Mouse (Mus musculus): ENCODE measurements around the gene Crip1. TPM values are rescaled to one million over a fixed set of nuclear protein-coding genes. Genes with fewer than 3 reads are reported as not detected.

Crip1 gene
- polyA plus RNA-seq, 1 experiment from 2014 or later, result 1,992 TPM

GRCm38 (mm10) chr12:113154747-113155075 lies 8.6 kb downstream of the Crip1 start:
- peak overlapping the region; percentile 88 for H3K27ac ChIP-seq (ENCODE audit: low read depth, low read length)
- H3K27me3 ChIP-seq (replicated peaks; ENCODE audit: control insufficient read depth, insufficient read depth, low read length), result no peaks in the 10 kb centered on the region
- 60% methylated on average over 6 of the region's 6 CpGs for WGBS
- no peak overlapping the region for H3K9ac ChIP-seq (ENCODE audit: low read depth, low read length)
- peak overlapping the region; percentile 88 for H3K4me2 ChIP-seq (replicated peaks; ENCODE audit: low read depth)
- no peak for ATAC-seq
- TF ChIP-seq CTCF (IDR thresholded peaks at IDR 0.05; ENCODE audit: low read depth), result no peak
- H3K4me3 ChIP-seq (ENCODE audit: low read depth, low read length), result no peak overlapping the region
- no peaks in the 10 kb centered on the region for H3K36me3 ChIP-seq (ENCODE audit: control insufficient read depth, insufficient read depth)
- H3K4me1 ChIP-seq (replicated peaks; ENCODE audit: control insufficient read depth, insufficient read depth, low read length), result peaks cover 7% of the 10 kb centered on the region
- H3K9me3 ChIP-seq (ENCODE audit: control insufficient read depth), result no peaks in the 10 kb centered on the region

DNA sequence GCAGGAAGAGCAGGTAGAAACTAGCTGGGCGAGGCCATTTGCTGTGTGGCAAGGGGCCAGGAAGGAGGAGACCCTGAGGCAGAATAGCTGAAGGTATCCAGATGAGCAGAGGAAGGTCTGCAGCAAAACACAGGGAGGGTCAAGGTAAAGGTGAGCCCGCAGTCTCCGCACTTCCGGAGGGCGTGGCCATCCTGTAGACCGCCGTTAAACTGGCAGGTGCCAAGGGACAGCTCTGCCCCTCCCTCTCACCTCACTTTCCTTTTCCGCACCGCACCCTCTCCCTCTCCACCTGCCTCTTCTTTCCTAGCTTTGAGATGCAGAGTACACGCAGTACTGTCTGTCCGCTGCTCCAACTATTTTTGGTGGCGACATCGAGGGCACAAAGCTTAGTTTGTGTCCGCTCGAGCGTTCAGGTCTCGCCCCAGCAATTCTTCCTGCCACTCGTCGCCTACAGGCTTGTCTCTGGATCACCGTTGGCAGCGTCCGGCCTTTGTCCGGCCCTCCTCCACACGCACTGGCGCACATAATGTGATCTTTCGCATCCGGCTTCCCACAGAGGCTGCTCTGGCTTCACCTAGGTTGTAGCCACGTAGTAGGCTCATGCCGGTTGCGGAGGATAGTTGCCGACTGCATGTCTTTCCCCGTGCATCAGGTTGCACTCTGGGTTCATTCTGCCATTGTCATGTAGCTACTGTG lies 9.1 kb downstream of the Crip1 start:
- Histone ChIP-seq H3K9me3 (ENCODE audit: control insufficient read depth) (no peaks in the 10 kb centered on the region), H3K4me2 (replicated peaks; ENCODE audit: low read depth) (peak overlapping the region; percentile 88), H3K4me1 (replicated peaks; ENCODE audit: control insufficient read depth, insufficient read depth, low read length) (peaks cover 7% of the 10 kb centered on the region), H3K36me3 (ENCODE audit: control insufficient read depth, insufficient read depth) (no peaks in the 10 kb centered on the region), H3K27me3 (replicated peaks; ENCODE audit: control insufficient read depth, insufficient read depth, low read length) (no peaks in the 10 kb centered on the region), H3K4me3 (ENCODE audit: low read depth, low read length) (peak overlapping the region; percentile 40), H3K27ac (ENCODE audit: low read depth, low read length) (peak overlapping the region; percentile 88), H3K9ac (ENCODE audit: low read depth, low read length) (peak overlapping the region; percentile 54)
- 4% methylated on average over 32 of the region's 32 CpGs for WGBS
- no peak for TF ChIP-seq CTCF (IDR thresholded peaks at IDR 0.05; ENCODE audit: low read depth)
- peak; percentile 3; the same call in 1 of the 2 replicates for ATAC-seq

- H3K9ac ChIP-seq (ENCODE audit: low read depth, low read length), result peak within 1 kb of the TSS; percentile 54
- peak; percentile 98 for ATAC-seq
- no peaks in the 10 kb centered on the region for H3K9me3 ChIP-seq (ENCODE audit: control insufficient read depth)
- H3K4me3 ChIP-seq (ENCODE audit: low read depth, low read length), result peak within 1 kb of the TSS; percentile 64
- peak within 1 kb of the TSS; percentile 88 for H3K4me2 ChIP-seq (replicated peaks; ENCODE audit: low read depth)
- H3K27me3 ChIP-seq (replicated peaks; ENCODE audit: control insufficient read depth, insufficient read depth, low read length), result no peaks in the 10 kb centered on the region
- peak within 1 kb of the TSS; percentile 88 for H3K27ac ChIP-seq (ENCODE audit: low read depth, low read length)
- TF ChIP-seq CTCF (IDR thresholded peaks at IDR 0.05; ENCODE audit: low read depth), result peak; percentile 99
- under 1% methylated on average over 46 of the region's 46 CpGs for WGBS
- H3K4me1 ChIP-seq (replicated peaks; ENCODE audit: control insufficient read depth, insufficient read depth, low read length), result peaks cover 3% of the 10 kb centered on the region
- H3K36me3 ChIP-seq (ENCODE audit: control insufficient read depth, insufficient read depth), result no peaks in the 10 kb centered on the region
These were observed 9.9 kb downstream of the Crip1 start, which contains the start of gene Tedc1 for GRCm38 (mm10) chr12:113155887-113156539. TSS of gene Tedc1 (plus strand) at chr12:113156421.

DNA sequence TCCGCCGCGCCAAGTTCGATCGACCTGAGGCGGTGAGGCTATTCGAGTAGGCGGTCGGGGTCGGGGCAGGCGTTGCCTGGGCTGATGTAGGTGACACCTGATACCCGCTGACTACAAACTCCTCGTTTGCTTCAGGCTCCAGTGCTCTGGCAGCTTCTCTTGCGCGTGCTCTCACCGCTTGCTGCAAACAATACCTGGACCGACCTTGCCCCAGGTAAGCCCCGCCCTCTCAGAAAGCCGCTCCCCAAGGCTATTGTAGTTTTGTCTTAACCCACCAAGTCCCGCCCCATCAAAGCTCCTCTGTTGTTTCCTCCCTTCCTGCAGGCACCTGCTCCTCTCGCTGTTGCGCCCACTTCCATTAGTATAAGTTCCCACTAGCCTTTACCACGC lies 10.4 kb downstream of the Crip1 start:
- H3K36me3 ChIP-seq (ENCODE audit: control insufficient read depth, insufficient read depth), result peaks cover 3% of the 10 kb centered on the region; the same call in 1 of the 2 replicates
- peak overlapping the region; percentile 64 for H3K4me3 ChIP-seq (ENCODE audit: low read depth, low read length)
- H3K9ac ChIP-seq (ENCODE audit: low read depth, low read length), result peak overlapping the region; percentile 46; the same call in 1 of the 2 replicates
- no peaks in the 10 kb centered on the region for H3K27me3 ChIP-seq (replicated peaks; ENCODE audit: control insufficient read depth, insufficient read depth, low read length)
- no peak for TF ChIP-seq CTCF (IDR thresholded peaks at IDR 0.05; ENCODE audit: low read depth)
- WGBS, result under 1% methylated on average over 23 of the region's 23 CpGs
- H3K4me2 ChIP-seq (replicated peaks; ENCODE audit: low read depth), result peak overlapping the region; percentile 88
- H3K9me3 ChIP-seq (ENCODE audit: control insufficient read depth), result no peaks in the 10 kb centered on the region
- peaks cover 3% of the 10 kb centered on the region for H3K4me1 ChIP-seq (replicated peaks; ENCODE audit: control insufficient read depth, insufficient read depth, low read length)
- peak; percentile 19 for ATAC-seq
- H3K27ac ChIP-seq (ENCODE audit: low read depth, low read length), result peak overlapping the region; percentile 55; the same call in 1 of the 2 replicates

DNA sequence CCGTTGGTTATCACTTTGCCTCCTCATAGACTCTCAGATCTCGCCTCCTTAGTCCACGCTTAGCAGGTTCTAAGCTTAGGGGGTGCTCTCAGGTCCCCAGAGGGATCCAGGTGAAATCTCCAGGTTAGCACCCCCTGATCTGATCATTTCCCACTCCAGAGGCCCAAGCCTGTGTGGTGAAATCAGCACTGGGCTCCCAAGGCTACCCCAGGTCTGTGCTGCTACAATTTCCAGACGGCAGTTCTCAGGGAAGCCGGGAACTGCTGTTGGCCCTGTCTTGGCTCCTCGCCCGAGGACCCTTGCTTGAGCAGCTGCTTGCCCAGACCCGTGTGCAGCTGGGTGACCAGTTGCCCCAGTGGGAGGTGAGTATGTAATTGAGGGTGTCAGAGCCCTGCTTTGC lies 10.9 kb downstream of the Crip1 start:
- ATAC-seq, result no peak
- H3K4me3 ChIP-seq (ENCODE audit: low read depth, low read length), result peak overlapping the region; percentile 64
- H3K9ac ChIP-seq (ENCODE audit: low read depth, low read length), result no peak overlapping the region
- no peaks in the 10 kb centered on the region for H3K27me3 ChIP-seq (replicated peaks; ENCODE audit: control insufficient read depth, insufficient read depth, low read length)
- no peak for TF ChIP-seq CTCF (IDR thresholded peaks at IDR 0.05; ENCODE audit: low read depth)
- H3K9me3 ChIP-seq (ENCODE audit: control insufficient read depth), result no peaks in the 10 kb centered on the region
- no peak overlapping the region for H3K27ac ChIP-seq (ENCODE audit: low read depth, low read length)
- peaks cover 6% of the 10 kb centered on the region; the same call in 1 of the 2 replicates for H3K36me3 ChIP-seq (ENCODE audit: control insufficient read depth, insufficient read depth)
- 20% methylated on average over 8 of the region's 8 CpGs for WGBS
- H3K4me2 ChIP-seq (replicated peaks; ENCODE audit: low read depth), result peak overlapping the region; percentile 88
- peaks cover 3% of the 10 kb centered on the region for H3K4me1 ChIP-seq (replicated peaks; ENCODE audit: control insufficient read depth, insufficient read depth, low read length)

GRCm38 (mm10) chr12:113157521-113157920 lies 11.4 kb downstream of the Crip1 start:
- Histone ChIP-seq H3K27ac (ENCODE audit: low read depth, low read length) (no peak overlapping the region), H3K9me3 (ENCODE audit: control insufficient read depth) (no peaks in the 10 kb centered on the region), H3K4me3 (ENCODE audit: low read depth, low read length) (no peak overlapping the region), H3K36me3 (ENCODE audit: control insufficient read depth, insufficient read depth) (peaks cover 10% of the 10 kb centered on the region), H3K4me1 (replicated peaks; ENCODE audit: control insufficient read depth, insufficient read depth, low read length) (peaks cover 3% of the 10 kb centered on the region), H3K27me3 (replicated peaks; ENCODE audit: control insufficient read depth, insufficient read depth, low read length) (no peaks in the 10 kb centered on the region), H3K9ac (ENCODE audit: low read depth, low read length) (no peak overlapping the region), H3K4me2 (replicated peaks; ENCODE audit: low read depth) (peak overlapping the region; percentile 88)
- 81% methylated on average over 8 of the region's 8 CpGs for WGBS
- TF ChIP-seq CTCF (IDR thresholded peaks at IDR 0.05; ENCODE audit: low read depth), result no peak
- ATAC-seq, result no peak
